Mouse (Mus musculus) C2C12 (cell line): ENCODE results near the gene Gm10153. TPM values are rescaled to one million over a fixed set of nuclear protein-coding genes. Genes with fewer than 3 reads are reported as not detected.
"Not testable (repeated sequence)": the region's sequence is repeated elsewhere in the genome, so short reads cannot be mapped to it uniquely, and the experiment has no call there.

Experiments
- H3K27me3 ChIP-seq: one replicate; pipeline ENCODE4 v1.6.1; 2011; ENCODE audit not compliant: control insufficient read depth, insufficient read depth, insufficient read length
- H3K36me3 ChIP-seq: one replicate; pipeline ENCODE4 v1.6.1; 2011; ENCODE audit not compliant: control insufficient read depth, insufficient read depth
- H3K4me3 ChIP-seq: one replicate; pipeline ENCODE4 v1.5.1; 2011; ENCODE audit warnings: mild to moderate bottlenecking, control low read depth; ENCODE audit not compliant: poor library complexity, insufficient read depth, severe bottlenecking
- H3K79me2 ChIP-seq: one replicate; pipeline ENCODE4 v1.6.1; 2011; ENCODE audit not compliant: control insufficient read depth, insufficient read depth
- H3K79me3 ChIP-seq: one replicate; pipeline ENCODE4 v1.6.1; 2011; ENCODE audit warnings: low read depth, control low read depth
- H3ac ChIP-seq: one replicate; pipeline ENCODE3; 2011; ENCODE audit warnings: low read depth; ENCODE audit not compliant: control insufficient read depth, insufficient read length
- CEBPB ChIP-seq: IDR thresholded peaks from one replicate; pipeline ENCODE4 v1.6.1; 2011; ENCODE audit warnings: low read depth, mild to moderate bottlenecking, control low read depth, moderate library complexity
- CTCF ChIP-seq: IDR thresholded peaks from one replicate; pipeline ENCODE4 v1.5.1; 2011; ENCODE audit not compliant: control insufficient read depth, insufficient read depth, insufficient read length
- FOSL1 ChIP-seq: IDR thresholded peaks from one replicate; pipeline ENCODE4 v1.8.0; 2011; ENCODE audit warnings: mild to moderate bottlenecking, low read length; ENCODE audit not compliant: poor library complexity, insufficient read depth, severe bottlenecking
- MAX ChIP-seq: IDR thresholded peaks from one replicate; pipeline ENCODE4 v1.6.1; 2011; ENCODE audit warnings: mild to moderate bottlenecking, control low read depth
- MYOD1 ChIP-seq: IDR thresholded peaks from one replicate; pipeline ENCODE4 v1.6.1; 2011; ENCODE audit warnings: low read depth; ENCODE audit not compliant: control insufficient read depth, insufficient read length
- MYOG ChIP-seq: IDR thresholded peaks from one replicate; pipeline ENCODE4 v1.6.1; 2011; ENCODE audit not compliant: control insufficient read depth, insufficient read length; ENCODE audit errors: extremely low read depth
- USF1 ChIP-seq: IDR thresholded peaks from one replicate; pipeline ENCODE4 v1.6.1; 2011; ENCODE audit warnings: low read depth, mild to moderate bottlenecking, control low read depth, moderate library complexity
- polyA plus RNA-seq: library from polyadenylated mRNA; unstranded; fragments of >200 nt; fragmentation: generic; extraction: Trizol; gene quantifications from one replicate; pipeline ENCODE4 v1.2.1, GENCODE M21; 2012; ENCODE audit warnings: missing spikeins

Gm10153 gene
- polyA plus RNA-seq, 1 experiment, result not detected

DNA sequence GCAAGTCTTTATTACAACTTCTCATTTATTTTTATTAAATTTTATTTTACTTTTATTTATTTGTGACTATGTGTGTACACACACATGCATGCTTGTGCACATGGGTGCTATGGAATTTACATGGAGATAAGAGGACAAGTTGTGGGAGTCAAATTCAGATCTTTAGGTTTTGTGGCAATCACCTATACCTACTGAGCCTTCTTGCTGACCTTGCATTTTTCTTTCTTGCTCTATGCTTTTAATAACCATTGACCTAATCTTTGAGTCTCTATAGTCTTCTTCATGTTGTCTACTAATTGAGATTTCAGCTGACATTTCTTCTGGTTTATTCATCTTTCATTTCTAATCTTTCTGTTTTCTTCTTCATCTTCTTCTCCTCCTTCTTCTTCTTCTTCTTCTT, 41.6 kb downstream of the Gm10153 start:
- Histone ChIP-seq H3K4me3 (no peak overlapping the region), H3K27me3 (peaks cover 3% of the 10 kb centered on the region), H3ac (no peak overlapping the region), H3K36me3 (no peaks in the 10 kb centered on the region), H3K79me3 (no peaks in the 10 kb centered on the region), H3K79me2 (no peaks in the 10 kb centered on the region)
- TF ChIP-seq CTCF, result no peak
- no peak for TF ChIP-seq USF1
- TF ChIP-seq CEBPB, result no peak

DNA sequence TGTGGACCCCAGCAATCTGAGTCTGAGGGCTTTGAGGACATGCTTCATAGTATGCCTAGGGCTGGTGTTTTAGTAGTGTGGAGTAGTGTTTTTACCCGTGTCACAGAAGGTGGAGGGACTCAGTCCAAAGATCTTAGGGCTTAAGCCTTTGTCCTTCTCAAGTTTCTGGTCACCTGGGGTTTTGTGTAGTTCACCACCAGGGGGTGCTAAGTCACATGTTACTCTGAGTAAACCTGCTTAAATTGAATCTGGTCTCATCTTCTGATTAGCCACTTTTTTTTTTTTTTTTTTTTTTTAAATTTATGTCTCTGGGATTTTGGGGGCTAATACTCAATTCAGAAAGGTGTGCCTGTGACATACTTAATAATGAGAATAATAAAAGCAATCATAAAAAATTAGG, 44.2 kb downstream of the Gm10153 start:
- Histone ChIP-seq H3K36me3 (no peaks in the 10 kb centered on the region), H3K4me3 (no peak overlapping the region), H3ac (no peak overlapping the region), H3K27me3 (no peaks in the 10 kb centered on the region), H3K79me3 (no peaks in the 10 kb centered on the region), H3K79me2 (no peaks in the 10 kb centered on the region)
- TF ChIP-seq MYOD1 (no peak), MAX (no peak), FOSL1 (no peak), CTCF (no peak), CEBPB (no peak)

DNA sequence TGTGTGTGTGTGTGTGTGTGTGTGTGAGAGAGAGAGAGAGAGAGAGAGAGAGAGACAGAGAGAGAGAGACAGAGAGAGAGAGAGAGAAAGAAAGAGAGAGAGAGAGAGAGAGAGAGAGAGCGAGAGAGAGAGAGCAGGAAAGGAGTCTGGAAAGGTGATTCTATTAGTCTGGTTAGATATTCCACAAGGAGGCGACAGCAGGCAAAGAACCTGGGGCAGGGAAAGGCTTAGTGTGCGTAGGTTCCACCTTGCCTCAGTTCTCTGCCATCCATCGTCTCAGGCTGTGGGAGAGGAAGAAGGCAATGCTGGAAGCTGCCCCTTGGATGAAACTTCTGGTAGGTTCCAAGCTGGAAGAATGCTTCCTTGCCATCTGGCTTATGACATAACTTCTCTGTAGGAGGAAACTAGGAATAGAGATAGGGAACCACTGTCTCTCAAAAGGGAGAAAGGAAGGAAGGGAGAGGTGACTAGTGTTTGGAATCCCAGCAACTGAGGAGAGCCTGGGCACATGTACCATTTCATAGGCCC, 44.7 kb downstream of the Gm10153 start:
- Histone ChIP-seq H3K36me3 (no peaks in the 10 kb centered on the region), H3K27me3 (no peaks in the 10 kb centered on the region), H3K4me3 (no peak overlapping the region), H3K79me3 (no peaks in the 10 kb centered on the region), H3K79me2 (no peaks in the 10 kb centered on the region), H3ac (no peak overlapping the region)
- no peak for TF ChIP-seq FOSL1
- TF ChIP-seq CTCF, result no peak
- no peak for TF ChIP-seq USF1
- TF ChIP-seq CEBPB, result no peak
- TF ChIP-seq MYOD1, result no peak
- TF ChIP-seq MYOG, result no peak
- TF ChIP-seq MAX, result no peak

DNA sequence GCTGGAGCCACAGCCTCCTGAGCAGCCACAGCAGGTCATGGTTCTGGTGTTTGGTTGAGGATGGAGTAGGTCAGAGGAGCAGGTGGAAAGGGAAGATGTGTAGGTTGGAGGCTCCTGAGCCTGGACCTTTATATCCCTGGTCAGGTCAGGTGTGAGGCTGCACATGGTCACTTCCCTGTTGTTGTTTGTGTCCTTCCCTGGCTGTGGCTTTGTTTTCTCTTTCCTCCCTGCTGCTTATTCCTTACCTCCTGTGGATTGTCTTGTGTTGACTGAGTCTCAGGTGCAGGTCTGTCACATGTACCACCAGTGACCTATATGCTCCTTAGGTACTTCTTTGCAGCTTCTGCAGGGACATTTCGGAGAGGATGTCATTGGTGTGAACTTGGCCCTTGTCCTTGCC, 45.7 kb downstream of the Gm10153 start, which contains the start of gene Gm45337:
Gm45337 (minus strand) TSS at position 101 of the 400 bp plus-strand sequence.
- Histone ChIP-seq H3K36me3 (no peaks in the 10 kb centered on the region), H3ac (no peak within 1 kb of the TSS), H3K79me2 (no peaks in the 10 kb centered on the region), H3K79me3 (no peaks in the 10 kb centered on the region), H3K4me3 (no peak within 1 kb of the TSS), H3K27me3 (no peaks in the 10 kb centered on the region)
- TF ChIP-seq FOSL1, result no peak
- no peak for TF ChIP-seq MAX
- TF ChIP-seq MYOG, result no peak
- TF ChIP-seq CEBPB, result no peak
- no peak for TF ChIP-seq MYOD1
- no peak for TF ChIP-seq USF1
- no peak for TF ChIP-seq CTCF

DNA sequence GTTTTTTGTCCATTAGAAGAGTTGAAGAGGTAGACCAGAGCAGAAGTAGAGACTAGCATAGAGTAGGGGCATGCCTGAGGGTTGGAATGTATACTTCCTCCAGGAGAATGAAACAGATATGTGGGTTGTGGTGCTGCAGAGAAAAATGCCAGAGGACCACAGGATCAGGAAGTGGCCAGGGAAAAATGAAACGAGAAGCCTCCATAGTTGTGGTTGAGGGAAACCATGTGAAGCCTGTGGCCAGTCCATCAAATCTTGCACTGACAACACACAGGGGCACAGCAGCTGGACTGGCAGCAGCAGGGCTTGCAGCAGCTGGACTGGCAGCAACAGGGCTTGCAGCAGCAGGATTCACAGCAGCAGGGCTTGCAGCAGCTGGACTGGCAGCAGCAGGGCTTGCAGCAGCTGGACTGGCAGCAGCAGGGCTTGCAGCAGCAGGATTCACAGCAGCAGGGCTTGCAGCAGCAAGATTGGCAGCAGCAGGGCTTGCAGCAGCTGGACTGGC, 46.6 kb downstream of the Gm10153 start:
- H3K27me3 ChIP-seq, H3K4me3 ChIP-seq, H3K79me2 ChIP-seq, H3K36me3 ChIP-seq, H3ac ChIP-seq, H3K79me3 ChIP-seq: not testable (repeated sequence)
- peak; percentile 82 for TF ChIP-seq MYOD1

DNA sequence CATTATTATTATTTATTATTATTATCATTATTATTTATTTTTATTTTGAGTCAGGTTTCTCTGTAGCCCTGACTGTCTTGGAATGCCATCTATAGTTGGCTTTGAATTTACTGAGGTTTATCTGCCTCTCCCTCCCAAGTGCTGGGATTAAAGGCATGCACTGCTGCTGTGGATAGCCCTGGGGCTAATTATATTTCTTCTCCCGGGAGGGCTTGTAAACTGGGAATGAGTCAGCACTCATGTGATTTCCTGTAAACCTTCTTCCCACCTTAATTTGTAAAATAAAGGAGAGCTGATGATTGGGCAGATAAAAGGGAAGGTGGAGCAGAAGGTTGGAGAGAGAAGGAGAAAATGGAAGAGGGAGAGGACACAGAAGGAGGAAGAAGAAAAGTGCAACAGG, 49.5 kb downstream of the Gm10153 start:
- Histone ChIP-seq H3K4me3 (no peak overlapping the region), H3K27me3 (no peaks in the 10 kb centered on the region), H3K79me2 (no peaks in the 10 kb centered on the region), H3K79me3 (no peaks in the 10 kb centered on the region), H3K36me3 (no peaks in the 10 kb centered on the region), H3ac (no peak overlapping the region)
- no peak for TF ChIP-seq MAX
- TF ChIP-seq MYOG, result no peak
- TF ChIP-seq CEBPB, result no peak
- TF ChIP-seq USF1, result no peak

Other genes starting within 250 kb of the Gm10153 start
- 0.05 TPM for gene Brsk2, start 240.6 kb downstream of the Gm10153 start, polyA plus RNA-seq
- 27.5 TPM for gene Mob2, start 129.3 kb downstream of the Gm10153 start, polyA plus RNA-seq
- gene Dusp8, start 94.5 kb downstream of the Gm10153 start, polyA plus RNA-seq, result 2.1 TPM
- gene Gm45618, start 69.7 kb downstream of the Gm10153 start, polyA plus RNA-seq, result not detected
- gene Gm39115, start 54.4 kb downstream of the Gm10153 start, polyA plus RNA-seq, result not detected
- gene Gm45337, start 45.8 kb downstream of the Gm10153 start, polyA plus RNA-seq, result not detected
- not detected for gene Gm29735, start 33.3 kb downstream of the Gm10153 start, polyA plus RNA-seq
- not detected for gene Gm4553, start 24.6 kb downstream of the Gm10153 start, polyA plus RNA-seq
- gene Krtap5-2, start 14.4 kb downstream of the Gm10153 start, polyA plus RNA-seq, result not detected
- gene Krtap5-3, start 11.0 kb upstream of the Gm10153 start, polyA plus RNA-seq, result not detected
- gene Gm7579, start 21.5 kb upstream of the Gm10153 start, polyA plus RNA-seq, result not detected
- not detected for gene Krtap5-5, start 39.6 kb upstream of the Gm10153 start, polyA plus RNA-seq
- gene Gm40460, start 50.7 kb upstream of the Gm10153 start, polyA plus RNA-seq, result not detected
- not detected for gene Gm2431, start 68.0 kb upstream of the Gm10153 start, polyA plus RNA-seq
- gene Gm4559, start 84.0 kb upstream of the Gm10153 start, polyA plus RNA-seq, result not detected
- gene Krtap5-1, start 106.7 kb upstream of the Gm10153 start, polyA plus RNA-seq, result not detected
- gene Krtap5-4, start 113.2 kb upstream of the Gm10153 start, polyA plus RNA-seq, result 0.04 TPM
- gene Ifitm10, start 183.4 kb upstream of the Gm10153 start, polyA plus RNA-seq, result 2.0 TPM
- not detected for gene Gm49369, start 192.3 kb upstream of the Gm10153 start, polyA plus RNA-seq
- gene Ctsd, start 197.6 kb upstream of the Gm10153 start, polyA plus RNA-seq, result 384 TPM
- 0.07 TPM for gene Syt8, start 244.5 kb upstream of the Gm10153 start, polyA plus RNA-seq